ENCODE assay signal across 18 mouse cellular contexts in the genomic region with DNA sequence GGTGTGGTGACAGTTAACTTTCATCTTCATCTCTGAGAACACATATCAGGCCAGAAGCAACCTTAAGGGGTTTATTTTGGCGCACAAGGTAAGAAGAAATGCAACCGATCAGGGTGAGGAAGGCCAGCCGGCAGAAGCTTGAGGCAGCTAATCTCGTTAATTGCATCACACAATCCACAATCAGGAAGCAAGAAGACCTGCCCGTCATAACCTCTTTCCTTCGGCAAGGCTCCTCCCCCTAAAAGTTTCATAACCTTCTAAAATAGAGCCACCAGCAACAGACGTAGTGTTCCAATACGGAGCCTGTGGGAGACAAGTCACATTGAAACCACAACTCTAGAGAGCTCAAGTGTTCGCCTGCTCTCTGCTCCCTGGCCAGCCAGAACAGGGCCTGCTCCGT.
"Had no signal": no experiment of that assay in that cellular context is flagged by ENCODE, and none has a peak within 500 bp of the region (broad histone marks: within the 10 kb centered on the region; RNA-seq: fewer than 3 reads in every experiment).

No protein-coding gene starts in this region.

- H3K4me2 ChIP-seq: limb, embryonic 13.5 days; liver, embryonic 13.5 days; lung, embryonic 14.5 days; midbrain, embryonic 12.5 days; midbrain, embryonic 15.5 days; neural tube, embryonic 13.5 days had no signal

- H3K9me3 ChIP-seq: limb, embryonic 10.5 days; limb, embryonic 13.5 days; liver, embryonic 13.5 days; midbrain, embryonic 12.5 days; midbrain, embryonic 15.5 days; neural tube, embryonic 13.5 days had no signal

- H3K4me3 ChIP-seq: layer of hippocampus, adult 2 months; limb, embryonic 10.5 days; limb, embryonic 13.5 days; liver, embryonic 13.5 days; midbrain, embryonic 12.5 days; midbrain, embryonic 15.5 days; myocyte; neural tube, embryonic 13.5 days had no signal

- H3K27me3 ChIP-seq: limb, embryonic 13.5 days; liver, embryonic 13.5 days; midbrain, embryonic 12.5 days; midbrain, embryonic 15.5 days; neural tube, embryonic 13.5 days had no signal

- H3K36me3 ChIP-seq: limb, embryonic 10.5 days; limb, embryonic 13.5 days; liver, embryonic 13.5 days; midbrain, embryonic 12.5 days; midbrain, embryonic 15.5 days; neural tube, embryonic 13.5 days had no signal

- ATAC-seq: lung, postnatal 0 days; midbrain, embryonic 15.5 days had no signal

- H3K9ac ChIP-seq: limb, embryonic 13.5 days; liver, embryonic 13.5 days; lung, embryonic 14.5 days; midbrain, embryonic 12.5 days; midbrain, embryonic 15.5 days; neural tube, embryonic 13.5 days had no signal

- H3K27ac ChIP-seq: layer of hippocampus, adult 2 months; limb, embryonic 10.5 days; limb, embryonic 13.5 days; liver, embryonic 13.5 days; midbrain, embryonic 12.5 days; midbrain, embryonic 15.5 days; neural tube, embryonic 13.5 days; stomach, postnatal 0 days had no signal

- DNase-seq: kidney, adult 11 months; kidney, adult 8-10 months; kidney, postnatal 25 days; layer of hippocampus, adult 9-11 months; liver, embryonic 13.5 days; lung, embryonic 14.5 days; right cerebral cortex, postnatal 4 days; thymus, adult 18-20 months; thymus, postnatal 36 days had no signal

- H3K4me1 ChIP-seq: limb, embryonic 10.5 days; liver, embryonic 13.5 days; midbrain, embryonic 15.5 days; neural tube, embryonic 13.5 days had no signal
